Mouse (Mus musculus): ENCODE results near the gene Wnt5a. TPM values are rescaled to one million over a fixed set of nuclear protein-coding genes. Genes with fewer than 3 reads are reported as not detected.

Gene Wnt5a
- polyA plus RNA-seq, 1 experiment from 2014 or later, result 102 TPM

GRCm38 (mm10) chr14:28501216-28501878 lies 3.2 kb upstream of the Wnt5a start:
- H3K27ac ChIP-seq, result no peak overlapping the region
- WGBS, result 26% methylated on average over 12 of the region's 12 CpGs

DNA sequence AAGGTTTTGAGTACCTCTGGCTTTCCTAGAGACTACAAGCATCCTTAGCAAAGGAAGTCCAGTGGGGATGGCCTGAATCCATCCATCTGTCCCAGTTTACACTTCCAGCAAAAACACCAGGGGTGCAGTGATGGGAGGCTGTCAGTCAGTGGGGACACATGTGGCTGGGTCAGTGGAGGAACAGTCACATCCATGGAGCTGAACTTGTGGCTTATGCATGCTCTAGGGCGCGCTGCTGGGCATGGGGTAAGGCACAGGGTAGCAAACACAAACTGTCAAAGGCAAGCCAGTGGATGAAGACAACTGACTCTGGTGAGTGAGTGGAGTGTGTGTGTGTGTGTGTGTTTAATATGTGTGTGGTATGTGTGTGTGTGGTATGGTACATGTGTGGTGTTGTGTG lies 1.3 kb upstream of the Wnt5a start:
- Histone ChIP-seq H3K27me3 (no peaks in the 10 kb centered on the region), H3K9ac (no peak overlapping the region), H3K36me3 (no peaks in the 10 kb centered on the region), H3K4me2 (no peak overlapping the region), H3K4me3 (no peak overlapping the region), H3K9me3 (no peaks in the 10 kb centered on the region), H3K4me1 (peaks cover 23% of the 10 kb centered on the region), H3K27ac (no peak overlapping the region)
- WGBS, result 81% methylated on average over 2 of the region's 2 CpGs
- ATAC-seq (ENCODE audit: insufficient number of reproducible peaks, low FRiP score, low TSS enrichment, low read depth), result no peak

More at GRCm38 (mm10) chr14:28501216-28501878, 3.2 kb upstream of the Wnt5a start:
- Histone ChIP-seq H3K4me1 (peaks cover 20% of the 10 kb centered on the region), H3K9ac (no peak overlapping the region), H3K9me3 (no peaks in the 10 kb centered on the region), H3K4me2 (no peak overlapping the region), H3K36me3 (no peaks in the 10 kb centered on the region), H3K27me3 (no peaks in the 10 kb centered on the region), H3K4me3 (no peak overlapping the region)
- ATAC-seq (ENCODE audit: insufficient number of reproducible peaks, low FRiP score, low TSS enrichment, low read depth), result no peak

GRCm38 (mm10) chr14:28505051-28505585 lies 568 bp downstream of the Wnt5a start:
- WGBS, result under 1% methylated on average over 22 of the region's 22 CpGs

DNA sequence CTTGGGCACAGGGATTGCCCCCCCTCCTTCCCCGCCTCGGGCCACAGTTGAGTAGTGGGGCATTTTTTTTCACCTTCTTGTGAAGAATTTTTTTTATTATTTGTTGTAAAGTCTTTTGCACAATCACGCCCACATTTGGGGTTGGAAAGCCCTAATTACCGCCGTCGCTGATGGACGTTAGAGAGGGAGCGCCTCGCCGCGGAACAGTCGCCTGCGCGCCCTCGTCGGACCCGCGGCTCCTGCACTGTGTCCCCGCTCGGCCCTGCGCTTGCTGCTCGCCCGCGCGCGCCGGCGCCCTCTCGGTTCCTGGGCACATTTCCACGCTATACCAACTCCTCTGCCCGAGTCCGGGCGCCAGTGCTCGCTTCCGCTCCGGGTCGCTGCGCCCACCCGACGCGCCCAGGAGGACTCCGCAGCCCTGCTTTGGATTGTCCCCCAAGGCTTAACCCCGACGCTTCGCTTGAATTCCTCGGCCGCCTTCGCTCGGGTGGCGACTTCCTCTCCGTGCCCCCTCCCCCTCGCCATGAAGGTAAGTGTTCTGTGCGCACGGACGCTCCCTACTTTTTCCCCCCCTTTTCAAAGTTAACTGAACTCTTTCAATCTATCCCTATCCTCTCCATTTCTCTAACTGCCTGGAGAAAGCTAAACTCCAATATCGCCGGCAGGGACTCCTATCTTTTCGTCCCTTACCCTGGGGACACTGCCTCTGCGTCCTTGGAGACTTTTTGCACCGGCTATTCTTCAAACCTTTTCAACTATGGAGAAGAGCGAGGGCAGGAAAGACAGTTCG lies 1.2 kb downstream of the Wnt5a start:
- WGBS, result under 1% methylated on average over 62 of the region's 62 CpGs
- H3K27me3 ChIP-seq, result peaks cover 6% of the 10 kb centered on the region; the same call in 1 of the 2 replicates
- no peaks in the 10 kb centered on the region for H3K36me3 ChIP-seq
- H3K4me1 ChIP-seq, result peaks cover 37% of the 10 kb centered on the region
- H3K4me2 ChIP-seq, result peak overlapping the region; percentile 86
- no peak for ATAC-seq (ENCODE audit: insufficient number of reproducible peaks, low FRiP score, low TSS enrichment, low read depth)
- H3K4me3 ChIP-seq, result peak overlapping the region; percentile 73
- H3K9ac ChIP-seq, result peak overlapping the region; percentile 81
- peak overlapping the region; percentile 98 for H3K27ac ChIP-seq
- no peaks in the 10 kb centered on the region for H3K9me3 ChIP-seq

More at GRCm38 (mm10) chr14:28505051-28505585, 568 bp downstream of the Wnt5a start:
- H3K4me1 ChIP-seq, result peaks cover 30% of the 10 kb centered on the region
- H3K27me3 ChIP-seq, result peaks cover 2% of the 10 kb centered on the region; the same call in 1 of the 2 replicates
- peak overlapping the region; percentile 86 for H3K4me2 ChIP-seq
- ATAC-seq (ENCODE audit: insufficient number of reproducible peaks, low FRiP score, low TSS enrichment, low read depth), result peak; percentile 33; the same call in 1 of the 2 replicates
- peak overlapping the region; percentile 73 for H3K4me3 ChIP-seq
- no peaks in the 10 kb centered on the region for H3K36me3 ChIP-seq
- H3K27ac ChIP-seq, result peak overlapping the region; percentile 98
- peak overlapping the region; percentile 81 for H3K9ac ChIP-seq
- no peaks in the 10 kb centered on the region for H3K9me3 ChIP-seq

DNA sequence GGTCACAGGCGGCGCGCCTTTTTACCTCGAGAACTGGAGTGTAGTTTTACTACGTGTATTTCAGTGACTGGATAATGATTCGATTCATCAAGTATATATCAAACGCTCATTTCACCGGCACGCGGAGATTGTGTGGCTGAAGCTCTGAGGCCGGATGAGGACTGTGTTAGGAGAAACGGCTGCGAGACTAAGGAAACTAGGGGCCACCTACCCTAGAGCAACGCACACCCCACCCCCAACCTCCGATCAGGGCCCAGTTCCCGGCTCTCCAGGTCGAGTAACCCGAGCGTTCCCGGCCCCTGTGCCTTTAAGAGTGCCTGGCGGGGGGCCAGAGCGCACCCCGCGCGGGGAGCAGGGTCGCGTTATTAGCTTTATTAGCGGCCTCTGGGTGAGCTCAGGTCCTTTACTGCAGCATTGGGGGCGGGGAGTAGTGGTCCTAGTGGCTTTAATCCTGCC lies 1.9 kb downstream of the Wnt5a start:
- 0 out of 2 replicates have a peak, but pooled peaks have one; percentile 4 for ATAC-seq (ENCODE audit: insufficient number of reproducible peaks, low FRiP score, low TSS enrichment, low read depth)
- H3K36me3 ChIP-seq, result no peaks in the 10 kb centered on the region
- no peaks in the 10 kb centered on the region for H3K9me3 ChIP-seq
- under 1% methylated on average over 29 of the region's 29 CpGs for WGBS
- peak overlapping the region; percentile 86 for H3K4me2 ChIP-seq
- peaks cover 6% of the 10 kb centered on the region; the same call in 1 of the 2 replicates for H3K27me3 ChIP-seq
- peaks cover 34% of the 10 kb centered on the region for H3K4me1 ChIP-seq
- peak overlapping the region; percentile 98 for H3K27ac ChIP-seq
- H3K9ac ChIP-seq, result peak overlapping the region; percentile 81
- peak overlapping the region; percentile 73 for H3K4me3 ChIP-seq

DNA sequence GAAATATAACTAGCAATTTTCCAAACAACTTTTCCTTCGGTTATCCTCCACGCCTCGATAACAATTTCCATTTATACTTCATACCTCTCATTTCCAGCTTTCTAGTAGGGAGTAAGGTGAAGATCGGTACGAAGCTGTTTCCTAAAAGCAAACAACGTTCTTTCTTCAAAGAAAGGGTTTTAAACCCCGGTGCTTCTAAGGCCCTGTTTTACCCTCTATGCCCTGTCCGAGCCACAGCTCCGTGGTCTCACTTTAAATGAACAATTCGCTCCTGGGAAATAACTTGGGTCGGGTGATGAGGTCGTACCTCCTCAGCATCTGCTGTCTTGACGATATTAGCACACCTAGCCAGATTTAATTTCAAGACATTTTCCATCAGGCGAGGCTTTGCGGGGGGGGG lies 2.5 kb downstream of the Wnt5a start:
- H3K9ac ChIP-seq, result peak overlapping the region; percentile 45
- H3K27ac ChIP-seq, result peak overlapping the region; percentile 98
- H3K4me2 ChIP-seq, result peak overlapping the region; percentile 86
- H3K4me3 ChIP-seq, result peak overlapping the region; percentile 73
- WGBS, result under 1% methylated on average over 15 of the region's 15 CpGs
- H3K27me3 ChIP-seq, result peaks cover 6% of the 10 kb centered on the region; the same call in 1 of the 2 replicates
- H3K36me3 ChIP-seq, result no peaks in the 10 kb centered on the region
- peaks cover 30% of the 10 kb centered on the region for H3K4me1 ChIP-seq
- no peak for ATAC-seq (ENCODE audit: insufficient number of reproducible peaks, low FRiP score, low TSS enrichment, low read depth)
- no peaks in the 10 kb centered on the region for H3K9me3 ChIP-seq

DNA sequence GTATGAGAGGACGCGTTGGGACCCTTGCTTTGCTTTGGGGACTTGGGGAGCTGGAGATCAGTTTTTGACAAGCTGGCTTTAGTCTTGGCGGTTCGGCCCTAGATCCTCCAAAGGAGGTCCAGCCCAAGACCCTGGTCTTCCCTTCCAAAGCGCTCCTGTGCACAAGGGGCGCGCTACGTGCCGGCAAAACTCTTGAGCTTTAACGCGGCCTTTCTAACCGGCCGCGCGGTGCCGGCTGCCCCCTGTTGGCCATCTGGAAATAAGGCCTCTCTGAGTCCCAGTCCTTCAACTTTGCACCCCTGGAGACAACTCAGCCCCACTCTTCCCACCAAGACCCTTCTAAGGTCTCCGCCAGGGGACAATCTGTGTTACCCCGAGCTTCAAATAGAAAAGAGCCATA lies 2.9 kb downstream of the Wnt5a start:
- Histone ChIP-seq H3K27me3 (peaks cover 6% of the 10 kb centered on the region; the same call in 1 of the 2 replicates), H3K9me3 (no peaks in the 10 kb centered on the region), H3K36me3 (no peaks in the 10 kb centered on the region), H3K27ac (peak overlapping the region; percentile 98), H3K9ac (peak overlapping the region; percentile 45), H3K4me2 (peak overlapping the region; percentile 86), H3K4me3 (peak overlapping the region; percentile 73), H3K4me1 (peaks cover 30% of the 10 kb centered on the region)
- 1% methylated on average over 18 of the region's 18 CpGs for WGBS
- peak; percentile 25; the same call in 1 of the 2 replicates for ATAC-seq (ENCODE audit: insufficient number of reproducible peaks, low FRiP score, low TSS enrichment, low read depth)

DNA sequence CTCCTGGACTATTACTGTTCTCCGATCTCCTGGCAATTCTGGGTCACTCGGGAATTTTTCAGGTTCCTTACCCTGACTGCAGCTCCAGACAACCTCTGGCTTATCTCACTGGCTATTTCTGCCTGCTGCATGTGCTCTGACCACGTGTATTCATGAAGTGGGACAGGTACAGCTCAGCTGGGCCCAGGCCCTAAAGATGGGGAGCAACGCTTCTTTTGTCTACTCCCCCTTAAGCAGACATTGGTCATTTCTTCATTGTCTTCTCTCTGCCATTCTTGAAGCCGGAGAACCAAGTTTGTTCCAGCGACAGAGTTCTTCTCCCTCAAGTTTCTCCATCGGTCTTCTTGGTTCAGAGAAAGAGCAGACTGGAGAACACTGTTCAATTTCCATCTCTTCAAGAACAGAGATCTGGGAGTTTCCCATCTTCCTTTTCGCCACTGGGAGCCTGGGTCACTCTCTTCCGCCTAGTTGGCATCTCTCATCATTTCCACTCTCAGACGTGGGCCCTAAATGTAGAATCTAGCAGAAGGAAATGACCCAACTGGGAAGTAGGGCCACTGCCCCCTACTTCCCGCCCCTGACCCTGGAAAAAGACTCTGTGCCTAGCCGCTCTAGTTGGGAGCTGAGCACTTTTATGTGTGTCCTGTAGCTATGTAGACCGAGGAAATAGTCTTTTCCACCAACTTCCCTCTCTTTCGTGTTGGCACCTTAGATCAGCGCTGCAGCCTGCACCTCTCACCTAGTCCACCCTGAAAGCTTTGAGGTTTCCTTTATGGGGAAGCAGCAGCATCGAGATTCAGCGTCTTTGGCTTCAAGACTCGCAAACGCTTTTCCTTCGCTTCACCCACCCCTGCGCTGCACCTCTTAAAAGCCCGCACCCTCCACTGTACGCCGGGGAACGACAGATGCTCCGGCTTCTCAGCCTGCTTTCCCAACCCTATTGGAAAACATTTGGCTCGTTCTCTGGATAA lies 4.0 kb downstream of the Wnt5a start:
- no peak for ATAC-seq (ENCODE audit: insufficient number of reproducible peaks, low FRiP score, low TSS enrichment, low read depth)
- Histone ChIP-seq H3K4me2 (peak overlapping the region; percentile 86), H3K4me3 (peak overlapping the region; percentile 73), H3K4me1 (peaks cover 28% of the 10 kb centered on the region), H3K9me3 (no peaks in the 10 kb centered on the region), H3K36me3 (0 out of 2 replicates have a peak, but pooled peaks cover 3% of the 10 kb centered on the region), H3K27ac (peak overlapping the region; percentile 98), H3K27me3 (peaks cover 6% of the 10 kb centered on the region; the same call in 1 of the 2 replicates), H3K9ac (peak overlapping the region; percentile 41)
- WGBS, result 10% methylated on average over 27 of the region's 27 CpGs

GRCm38 (mm10) chr14:28509441-28510340 lies 5.1 kb downstream of the Wnt5a start:
- Histone ChIP-seq H3K4me2 (peak overlapping the region; percentile 86), H3K9me3 (no peaks in the 10 kb centered on the region), H3K27ac (peak overlapping the region; percentile 98), H3K4me1 (peaks cover 20% of the 10 kb centered on the region), H3K36me3 (0 out of 2 replicates have a peak, but pooled peaks cover 4% of the 10 kb centered on the region), H3K27me3 (peaks cover 6% of the 10 kb centered on the region; the same call in 1 of the 2 replicates), H3K9ac (peak overlapping the region; percentile 41), H3K4me3 (peak overlapping the region; percentile 73)
- under 1% methylated on average over 47 of the region's 47 CpGs for WGBS
- 0 out of 2 replicates have a peak, but pooled peaks have one; percentile 31 for ATAC-seq (ENCODE audit: insufficient number of reproducible peaks, low FRiP score, low TSS enrichment, low read depth)

All from limb, embryonic 15.5 days (tissue).